Mouse (Mus musculus) neutrophil, adult 83 days (primary cell): ENCODE results near the gene Vmn1r195. TPM values are rescaled to one million over a fixed set of nuclear protein-coding genes. Genes with fewer than 3 reads are reported as not detected.

Experiments used
- total RNA-seq, 2 experiments: library from RNA; stranded (reverse); gene quantifications; one replicate each; pipeline ENCODE4 v1.2.4; 2023

Vmn1r195 gene
- total RNA-seq = not detected

GRCm38 (mm10) chr13:22270222-22270621, at the start of gene Vmn1r195:
Gene Vmn1r195, plus strand, starts transcription at chr13:22270522.

GRCm38 (mm10) chr13:22223060-22223459, 47.3 kb upstream of the Vmn1r195 start, which contains the start of gene Vmn1r193:
Gene Vmn1r193, minus strand, starts transcription at chr13:22223160.

GRCm38 (mm10) chr13:22243915-22244314, 26.4 kb upstream of the Vmn1r195 start, which contains the start of gene Vmn1r194:
Gene Vmn1r194, plus strand, starts transcription at chr13:22244215.

GRCm38 (mm10) chr13:22289620-22290019, 19.3 kb downstream of the Vmn1r195 start, which contains the start of gene Vmn1r196:
Gene Vmn1r196, plus strand, starts transcription at chr13:22289920.

GRCm38 (mm10) chr13:22324289-22324688, 54.0 kb downstream of the Vmn1r195 start, which contains the start of gene Vmn1r197:
Gene Vmn1r197, plus strand, starts transcription at chr13:22324589.

Other genes starting within 250 kb of the Vmn1r195 start
- gene Hist1h2ah, start 235.0 kb upstream of the Vmn1r195 start, total RNA-seq = 100 to 1,000 TPM; 501 to 521 TPM
- 1,000 to 10,000 TPM; 1,519 to 1,594 TPM for gene Hist1h2bk, start 234.7 kb upstream of the Vmn1r195 start, total RNA-seq
- gene Hist1h4i, start 229.2 kb upstream of the Vmn1r195 start, total RNA-seq = 100 to 1,000 TPM; 549 to 592 TPM
- 1,000 to 10,000 TPM; 1,023 to 1,050 TPM for gene Hist1h2ag, start 227.6 kb upstream of the Vmn1r195 start, total RNA-seq
- gene Hist1h2bj, start 227.3 kb upstream of the Vmn1r195 start, total RNA-seq = 1,000 to 10,000 TPM; 1,049 to 1,157 TPM
- gene Vmn1r188, start 186.1 kb upstream of the Vmn1r195 start, total RNA-seq = not detected
- not detected for gene Vmn1r189, start 164.7 kb upstream of the Vmn1r195 start, total RNA-seq
- not detected for gene Vmn1r191, start 86.6 kb upstream of the Vmn1r195 start, total RNA-seq
- gene Vmn1r192, start 79.4 kb upstream of the Vmn1r195 start, total RNA-seq = not detected
- not detected for gene Vmn1r193, start 47.4 kb upstream of the Vmn1r195 start, total RNA-seq
- gene Vmn1r194, start 26.3 kb upstream of the Vmn1r195 start, total RNA-seq = not detected
- not detected for gene Vmn1r196, start 19.4 kb downstream of the Vmn1r195 start, total RNA-seq
- not detected for gene Vmn1r197, start 54.1 kb downstream of the Vmn1r195 start, total RNA-seq
- gene Vmn1r198, start 79.8 kb downstream of the Vmn1r195 start, total RNA-seq = not detected
- not detected for gene Vmn1r199, start 109.3 kb downstream of the Vmn1r195 start, total RNA-seq
- not detected for gene Vmn1r200, start 119.9 kb downstream of the Vmn1r195 start, total RNA-seq
- gene Vmn1r201, start 201.4 kb downstream of the Vmn1r195 start, total RNA-seq = not detected
- gene Vmn1r202, start 234.9 kb downstream of the Vmn1r195 start, total RNA-seq = not detected
- not detected for gene Vmn1r203, start 247.6 kb downstream of the Vmn1r195 start, total RNA-seq